Mouse (Mus musculus) lung, adult 2 months (tissue): ENCODE measurements around the gene Fam72a.

Experiments used
- CTCF ChIP-seq: fragments of 200-500 bp; IDR thresholded peaks from 2 replicates; pipeline ENCODE4 v1.5.1; 2011; ENCODE audit warnings: mild to moderate bottlenecking, low read length, control low read depth; ENCODE audit not compliant: insufficient read depth
- POLR2A ChIP-seq: fragments of 200-500 bp; IDR thresholded peaks from 2 replicates; pipeline ENCODE4 v1.6.1; 2011; ENCODE audit warnings: low read depth, mild to moderate bottlenecking, control low read depth, low read length, borderline replicate concordance; ENCODE audit errors: extremely low read depth

DNA sequence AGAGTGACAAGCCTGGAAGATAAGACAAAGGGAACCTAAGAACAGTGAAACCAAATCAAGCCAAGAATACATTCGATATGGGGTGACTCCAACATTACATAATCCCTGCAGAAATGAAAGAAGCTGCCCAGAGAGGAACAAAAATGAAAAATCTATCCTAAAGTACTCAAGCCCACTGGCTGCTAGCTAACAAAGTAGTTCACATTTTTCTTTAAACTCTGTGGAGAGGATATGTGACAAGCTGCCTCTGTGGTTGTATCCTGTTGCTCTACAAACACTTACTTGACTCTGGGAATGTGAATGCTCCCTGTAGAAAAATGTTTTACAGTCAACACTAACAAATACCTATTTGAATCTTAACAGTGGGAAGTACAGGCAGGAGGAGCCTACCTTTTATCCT lies 26.0 kb upstream of the Fam72a start:
- no peak for TF ChIP-seq POLR2A
- no peak for TF ChIP-seq CTCF
